Mouse (Mus musculus) lung, postnatal 0 days (tissue): ENCODE data around the gene Tekt4. TPM values are rescaled to one million over a fixed set of nuclear protein-coding genes. Genes with fewer than 3 reads are reported as not detected.

Source experiments
- ATAC-seq: fragments of 200-750 bp; cut with Nextera tagmentation; 2 replicates; pipeline ENCODE4 v1.8.0; 2017; ENCODE audit warnings: moderate library complexity
- DNase-seq: peaks from one replicate; pipeline ENCODE4 v3.0.0-alpha.2; 2016; ENCODE audit warnings: low spot score
- H3K27ac ChIP-seq: fragments of 300-500 bp; sonication (generic); 2 replicates; pipeline ENCODE4 v1.5.1; 2014; ENCODE audit warnings: antibody characterized with exemption, mild to moderate bottlenecking, low read length, mixed read lengths
- H3K27me3 ChIP-seq: fragments of 300-500 bp; sonication (generic); replicated peaks from 2 replicates; pipeline ENCODE4 v1.6.1; 2014; ENCODE audit warnings: low read length, mixed read lengths; ENCODE audit not compliant: insufficient read depth
- H3K36me3 ChIP-seq: fragments of 300-500 bp; sonication (generic); 2 replicates; pipeline ENCODE4 v1.6.1; 2014; ENCODE audit warnings: low read length, mixed read lengths; ENCODE audit not compliant: insufficient read depth
- H3K4me1 ChIP-seq: fragments of 300-500 bp; sonication (generic); 2 replicates; pipeline ENCODE4 v1.6.1; 2014; ENCODE audit warnings: antibody characterized with exemption, low read depth, low read length, mixed read lengths; ENCODE audit not compliant: insufficient read depth
- H3K4me2 ChIP-seq: fragments of 300-500 bp; sonication (generic); replicated peaks from 2 replicates; pipeline ENCODE4 v1.6.1; 2014; ENCODE audit warnings: low read depth, mild to moderate bottlenecking, low read length, moderate library complexity, mixed read lengths
- H3K4me3 ChIP-seq: fragments of 300-500 bp; sonication (generic); 2 replicates; pipeline ENCODE4 v1.5.1; 2014; ENCODE audit warnings: low read depth, low read length
- H3K9ac ChIP-seq: fragments of 300-500 bp; sonication (generic); replicated peaks from 2 replicates; pipeline ENCODE4 v1.6.1; 2014; ENCODE audit warnings: low read depth, mild to moderate bottlenecking
- H3K9me3 ChIP-seq: fragments of 300-500 bp; sonication (generic); 2 replicates; pipeline ENCODE4 v1.6.1; 2016; ENCODE audit warnings: low read length, mixed read lengths
- CTCF ChIP-seq: IDR thresholded peaks from 2 replicates; pipeline ENCODE4 v1.5.1; 2016; ENCODE audit warnings: antibody characterized with exemption, mild to moderate bottlenecking
- EP300 ChIP-seq: IDR thresholded peaks from 2 replicates; pipeline ENCODE4 v1.6.1; 2016; ENCODE audit warnings: antibody characterized with exemption, mild to moderate bottlenecking, control low read depth
- WGBS: fragments of 180-500 bp; shearing (Covaris S2); extraction: QIAGEN DNeasy Blood & Tissue Kit; methylation state at CpG from one replicate; pipeline ENCODE4 v1.1.7; 2014; 5-methylcytosine and 5-hydroxymethylcytosine counted together
- polyA plus RNA-seq: library from polyadenylated mRNA; unstranded; fragments of >200 nt; fragmentation: Nextera tagmentation; extraction: Ambion mirVana; gene quantifications from 2 replicates; pipeline ENCODE4 v1.2.1, GENCODE M21; 2015

Tekt4 gene
- polyA plus RNA-seq, 1 experiment from 2014 or later: 10.3 TPM

DNA sequence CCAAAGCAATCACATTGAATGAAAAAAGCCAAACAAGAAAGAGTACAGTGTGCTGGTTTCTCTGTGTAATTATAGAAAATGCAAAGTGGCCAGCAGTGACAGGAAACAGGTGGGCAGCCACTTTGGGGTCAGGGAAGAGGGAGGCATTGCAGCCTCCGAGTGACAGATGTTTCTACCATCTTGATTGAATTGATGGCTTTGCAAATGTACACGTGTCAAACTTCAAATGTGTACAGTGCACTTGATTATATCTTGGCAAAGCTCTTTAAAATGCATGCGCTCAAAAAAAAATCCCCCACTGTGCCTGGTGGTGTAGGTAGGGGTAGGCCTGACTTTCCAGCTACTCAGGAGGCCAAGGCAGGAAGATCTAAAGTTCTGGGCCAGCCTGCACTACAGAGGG is 11.5 kb upstream of the Tekt4 start:
- no peak overlapping the region for H3K4me3 ChIP-seq
- H3K9ac ChIP-seq: no peak overlapping the region
- H3K27ac ChIP-seq: no peak overlapping the region
- no peak for TF ChIP-seq EP300
- no peak for TF ChIP-seq CTCF
- no peaks in the 10 kb centered on the region for H3K36me3 ChIP-seq
- H3K9me3 ChIP-seq: no peaks in the 10 kb centered on the region
- H3K27me3 ChIP-seq: no peaks in the 10 kb centered on the region
- H3K4me2 ChIP-seq: no peak overlapping the region
- DNase-seq (no peak), ATAC-seq (no peak)
- WGBS: 40% methylated on average over 3 of the region's 3 CpGs
- no peaks in the 10 kb centered on the region for H3K4me1 ChIP-seq

- Histone ChIP-seq H3K9ac (no peak overlapping the region), H3K4me2 (no peak overlapping the region), H3K4me3 (no peak overlapping the region), H3K36me3 (no peaks in the 10 kb centered on the region), H3K9me3 (no peaks in the 10 kb centered on the region), H3K27me3 (no peaks in the 10 kb centered on the region), H3K4me1 (no peaks in the 10 kb centered on the region), H3K27ac (no peak overlapping the region)
- DNase-seq (no peak), ATAC-seq (no peak)
- WGBS: 44% methylated on average over 4 of the region's 4 CpGs
- TF ChIP-seq EP300: no peak
- TF ChIP-seq CTCF: no peak
Observed at GRCm38 (mm10) chr17:25445074-25445473, 9.3 kb upstream of the Tekt4 start.

DNA sequence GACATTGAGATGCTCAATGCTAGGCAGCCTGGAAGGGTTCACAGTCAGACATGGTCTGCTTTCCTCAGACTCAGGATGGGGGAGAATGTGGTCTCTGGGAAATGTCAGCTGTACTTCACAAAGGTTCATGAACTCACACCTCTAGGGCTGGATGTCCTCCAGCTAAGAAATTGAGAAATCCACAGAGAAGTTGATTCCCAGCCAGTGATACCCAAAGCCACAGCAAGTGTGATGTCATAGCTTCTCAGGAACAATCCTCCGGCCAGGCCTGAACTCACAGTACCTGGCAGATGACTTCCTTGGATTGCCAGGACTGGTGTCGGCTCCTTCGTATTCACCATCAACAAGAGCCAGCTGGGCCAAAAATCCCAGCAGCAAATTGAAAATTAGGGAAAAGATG is 8.6 kb upstream of the Tekt4 start:
- H3K27ac ChIP-seq: no peak overlapping the region
- 85% methylated on average over 3 of the region's 3 CpGs for WGBS
- no peaks in the 10 kb centered on the region for H3K36me3 ChIP-seq
- H3K4me1 ChIP-seq: no peaks in the 10 kb centered on the region
- no peaks in the 10 kb centered on the region for H3K27me3 ChIP-seq
- H3K9me3 ChIP-seq: no peaks in the 10 kb centered on the region
- no peak for ATAC-seq
- H3K9ac ChIP-seq: no peak overlapping the region
- no peak overlapping the region for H3K4me3 ChIP-seq
- no peak for DNase-seq
- TF ChIP-seq CTCF: no peak
- TF ChIP-seq EP300: no peak
- no peak overlapping the region for H3K4me2 ChIP-seq

DNA sequence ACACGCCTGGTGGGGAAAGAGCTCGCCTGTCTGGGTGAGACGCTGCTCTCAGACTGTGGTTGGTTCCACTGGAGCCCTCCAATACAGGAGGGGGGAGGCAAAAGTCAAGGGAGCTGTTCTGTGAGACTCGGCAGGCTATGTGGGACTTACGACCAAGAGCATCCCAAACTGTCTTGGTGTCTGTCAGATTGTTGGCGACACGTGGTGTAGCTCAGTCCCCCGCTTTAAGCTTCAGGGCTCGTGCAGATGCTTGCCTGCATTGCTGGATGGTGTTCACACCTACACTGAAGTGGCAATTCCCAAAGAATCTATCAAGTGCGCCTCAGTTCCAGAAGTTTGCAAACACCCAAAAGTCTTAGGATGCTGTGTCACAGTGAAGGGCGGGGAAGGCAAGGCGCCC is 6.5 kb upstream of the Tekt4 start:
- H3K9me3 ChIP-seq: no peaks in the 10 kb centered on the region
- H3K36me3 ChIP-seq: no peaks in the 10 kb centered on the region
- H3K4me2 ChIP-seq: no peak overlapping the region
- no peaks in the 10 kb centered on the region for H3K27me3 ChIP-seq
- no peak for DNase-seq
- H3K9ac ChIP-seq: no peak overlapping the region
- ATAC-seq: no peak
- WGBS: 60% methylated on average over 12 of the region's 12 CpGs
- H3K4me3 ChIP-seq: no peak overlapping the region
- H3K4me1 ChIP-seq: no peaks in the 10 kb centered on the region
- H3K27ac ChIP-seq: no peak overlapping the region
- TF ChIP-seq EP300 (no peak), CTCF (no peak)

- no peak for DNase-seq
- Histone ChIP-seq H3K27me3 (no peaks in the 10 kb centered on the region), H3K9me3 (no peaks in the 10 kb centered on the region), H3K4me3 (no peak overlapping the region), H3K27ac (no peak overlapping the region), H3K9ac (no peak overlapping the region), H3K4me2 (no peak overlapping the region), H3K36me3 (no peaks in the 10 kb centered on the region), H3K4me1 (no peaks in the 10 kb centered on the region)
- TF ChIP-seq CTCF (no peak), EP300 (no peak)
- no peak for ATAC-seq
- 53% methylated on average over 4 of the region's 4 CpGs for WGBS
Observed at GRCm38 (mm10) chr17:25450329-25450728, 4.1 kb upstream of the Tekt4 start.

DNA sequence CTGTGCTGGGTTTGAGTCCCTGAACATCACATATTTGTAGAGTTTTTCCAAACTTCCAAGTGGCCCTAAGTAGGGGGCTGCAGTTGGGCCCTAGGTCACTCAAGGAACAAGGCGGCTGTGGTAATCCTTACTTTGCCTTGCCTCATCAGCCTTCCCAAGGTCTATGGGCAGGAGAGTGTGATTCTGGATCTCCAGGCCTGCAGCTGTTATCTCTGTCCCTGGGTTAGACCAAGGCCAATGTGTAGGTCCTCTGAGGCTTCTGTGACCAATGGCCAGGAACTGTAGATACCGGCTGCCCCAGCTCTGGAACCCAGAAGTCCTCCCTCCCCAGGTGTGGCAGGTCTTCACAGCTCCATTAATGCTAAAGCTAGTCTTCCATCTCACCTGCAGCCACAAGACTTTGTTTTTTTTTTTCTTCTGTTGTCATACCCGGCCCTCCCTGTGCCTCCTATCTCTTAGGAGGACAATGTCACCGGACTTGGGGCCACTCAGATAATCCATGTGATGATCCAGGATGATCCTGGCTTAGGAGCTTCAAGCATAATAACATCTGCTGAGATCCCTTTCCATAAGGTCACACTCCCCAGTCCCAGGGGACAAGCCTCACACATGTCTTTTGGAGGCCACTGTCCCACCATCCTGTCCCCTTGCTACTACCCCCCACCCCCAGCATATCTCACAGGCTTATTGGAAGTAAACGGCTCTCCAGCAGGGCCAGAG is 2.0 kb upstream of the Tekt4 start:
- TF ChIP-seq CTCF (no peak), EP300 (no peak)
- Histone ChIP-seq H3K4me3 (no peak overlapping the region), H3K27me3 (no peaks in the 10 kb centered on the region), H3K4me1 (no peaks in the 10 kb centered on the region), H3K9ac (no peak overlapping the region), H3K4me2 (no peak overlapping the region), H3K36me3 (no peaks in the 10 kb centered on the region), H3K27ac (no peak overlapping the region), H3K9me3 (no peaks in the 10 kb centered on the region)
- ATAC-seq (no peak), DNase-seq (no peak)
- WGBS: 58% methylated on average over 5 of the region's 5 CpGs

GRCm38 (mm10) chr17:25456540-25456939 is 2.1 kb downstream of the Tekt4 start:
- WGBS: 54% methylated on average over 8 of the region's 8 CpGs
- H3K9me3 ChIP-seq: no peaks in the 10 kb centered on the region; the same call in 1 of the 2 replicates
- no peaks in the 10 kb centered on the region for H3K4me1 ChIP-seq
- H3K27me3 ChIP-seq: no peaks in the 10 kb centered on the region
- ATAC-seq (no peak), DNase-seq (no peak)
- H3K36me3 ChIP-seq: no peaks in the 10 kb centered on the region
- no peak overlapping the region for H3K9ac ChIP-seq
- H3K4me2 ChIP-seq: no peak overlapping the region
- H3K4me3 ChIP-seq: no peak overlapping the region
- TF ChIP-seq EP300: no peak
- TF ChIP-seq CTCF: no peak
- no peak overlapping the region for H3K27ac ChIP-seq
